Mouse (Mus musculus): ENCODE measurements around the gene Slc41a3.
"Not testable (repeated sequence)": the region's sequence is repeated elsewhere in the genome, so short reads cannot be mapped to it uniquely, and the experiment has no call there.

The Slc41a3 gene

GRCm38 (mm10) chr6:90625207-90625994 is 20.9 kb downstream of the Slc41a3 start:
- DNase-seq: no peak

GRCm38 (mm10) chr6:90627556-90627955 is 23.0 kb downstream of the Slc41a3 start:
- DNase-seq: no peak

- no peak for DNase-seq
These were observed 25.0 kb downstream of the Slc41a3 start for GRCm38 (mm10) chr6:90629506-90629905.

- no peak for DNase-seq
These were observed 25.9 kb downstream of the Slc41a3 start for GRCm38 (mm10) chr6:90630427-90630826.

- DNase-seq: not testable (repeated sequence)
These were observed 28.0 kb downstream of the Slc41a3 start for GRCm38 (mm10) chr6:90632526-90632925.

GRCm38 (mm10) chr6:90635081-90635480 is 30.6 kb downstream of the Slc41a3 start:
- DNase-seq: no peak

GRCm38 (mm10) chr6:90635611-90636010 is 31.1 kb downstream of the Slc41a3 start:
- no peak for DNase-seq

GRCm38 (mm10) chr6:90643057-90643456 is 38.5 kb downstream of the Slc41a3 start:
- DNase-seq: no peak

- no peak for DNase-seq
These were observed 40.4 kb downstream of the Slc41a3 start for GRCm38 (mm10) chr6:90644965-90645364.

- no peak for DNase-seq
These were observed 43.9 kb downstream of the Slc41a3 start for GRCm38 (mm10) chr6:90648391-90648790.

- no peak for DNase-seq
These were observed 44.8 kb downstream of the Slc41a3 start for GRCm38 (mm10) chr6:90649279-90649678.

GRCm38 (mm10) chr6:90650634-90651033 is 46.1 kb downstream of the Slc41a3 start:
- DNase-seq: no peak

- DNase-seq: peak; percentile 64 to 69
These were observed 49.2 kb downstream of the Slc41a3 start for GRCm38 (mm10) chr6:90653736-90654135.

- peak in 1 of 2 experiments; percentile 53 for DNase-seq
These were observed 51.9 kb downstream of the Slc41a3 start for GRCm38 (mm10) chr6:90656344-90656850.

GRCm38 (mm10) chr6:90659913-90660312 is 55.4 kb downstream of the Slc41a3 start:
- no peak for DNase-seq

- DNase-seq: no peak
These were observed 56.0 kb downstream of the Slc41a3 start for GRCm38 (mm10) chr6:90660398-90661028.

- no peak for DNase-seq
These were observed 56.5 kb downstream of the Slc41a3 start for GRCm38 (mm10) chr6:90661029-90661399.

GRCm38 (mm10) chr6:90662148-90662547 is 57.6 kb downstream of the Slc41a3 start:
- DNase-seq: no peak

GRCm38 (mm10) chr6:90663736-90664135 is 59.2 kb downstream of the Slc41a3 start:
- no peak for DNase-seq

GRCm38 (mm10) chr6:90668693-90669092 is 64.2 kb downstream of the Slc41a3 start:
- DNase-seq: no peak

- no peak for DNase-seq
These were observed 74.2 kb downstream of the Slc41a3 start for GRCm38 (mm10) chr6:90678759-90679158.

GRCm38 (mm10) chr6:90680401-90680800 is 75.9 kb downstream of the Slc41a3 start:
- no peak for DNase-seq

GRCm38 (mm10) chr6:90683831-90684532 is 79.5 kb downstream of the Slc41a3 start:
- no peak for DNase-seq

- DNase-seq: no peak
These were observed 82.3 kb downstream of the Slc41a3 start for GRCm38 (mm10) chr6:90686812-90687211.

Measured in cerebellum, adult 18-20 months (tissue).